Mouse (Mus musculus) megakaryocyte, embryonic 14.5 days (primary cell): ENCODE data around the gene C1qb.

ENCODE experiments used
- FLI1 ChIP-seq: IDR thresholded peaks from 2 replicates; pipeline ENCODE4 v1.6.1; 2012; ENCODE audit warnings: low read length, inconsistent platforms, mixed read lengths
- GATA1 ChIP-seq: IDR thresholded peaks from 3 replicates; pipeline ENCODE4 v1.6.1; 2012; ENCODE audit warnings: mixed read lengths, low read length, inconsistent platforms, borderline replicate concordance

GRCm38 (mm10) chr4:136907033-136907432, 21.0 kb upstream of the C1qb start:
- TF ChIP-seq GATA1 (no peak), FLI1 (no peak)
